Mouse (Mus musculus) E14TG2a.4 (cell line): ENCODE measurements at regions not wholly inside any gene's neighbourhood (a gene's known extent, or its start where the extent isn't known, plus 50 kb on each side); places are given as distances from the start of the nearest gene placed in this dataset.

ENCODE experiments used
- H3K27me3 ChIP-seq: 2 replicates; pipeline ENCODE4 v1.6.1; 2014; ENCODE audit warnings: low read length, control low read depth; ENCODE audit not compliant: insufficient read depth
- H3K36me3 ChIP-seq: 2 replicates; pipeline ENCODE4 v1.6.1; 2014; ENCODE audit warnings: low read length, control low read depth; ENCODE audit not compliant: insufficient read depth
- H3K4me1 ChIP-seq: replicated peaks from 2 replicates; pipeline ENCODE4 v1.6.1; 2014; ENCODE audit warnings: low read depth, low read length, control low read depth
- H3K4me3 ChIP-seq: replicated peaks from 2 replicates; pipeline ENCODE4 v1.5.1; 2014; ENCODE audit warnings: mild to moderate bottlenecking, low read length
- H3K9me3 ChIP-seq: 2 replicates; pipeline ENCODE4 v1.6.1; 2014; ENCODE audit warnings: low read length, control low read depth
- CTCF ChIP-seq: conservative IDR thresholded peaks from 2 replicates; pipeline ENCODE4 v1.5.1; 2014; ENCODE audit warnings: low read length
- NANOG ChIP-seq: IDR thresholded peaks from 2 replicates; pipeline ENCODE4 v1.6.1; 2014; ENCODE audit warnings: borderline replicate concordance, low read length, mixed read lengths
- POU5F1 ChIP-seq: IDR thresholded peaks from 2 replicates; pipeline ENCODE4 v1.6.1; 2014; ENCODE audit warnings: low read length, borderline replicate concordance

GRCm38 (mm10) chr10:99531992-99532391 lies 227.5 kb downstream of the Csl start:
- TF ChIP-seq NANOG (no peak), POU5F1 (no peak), CTCF (no peak)
- H3K27me3 ChIP-seq, result no peaks in the 10 kb centered on the region
- H3K36me3 ChIP-seq, result no peaks in the 10 kb centered on the region
- no peak overlapping the region for H3K4me3 ChIP-seq
- no peaks in the 10 kb centered on the region for H3K9me3 ChIP-seq
- H3K4me1 ChIP-seq, result peaks cover 5% of the 10 kb centered on the region; the same call in 1 of the 2 replicates

DNA sequence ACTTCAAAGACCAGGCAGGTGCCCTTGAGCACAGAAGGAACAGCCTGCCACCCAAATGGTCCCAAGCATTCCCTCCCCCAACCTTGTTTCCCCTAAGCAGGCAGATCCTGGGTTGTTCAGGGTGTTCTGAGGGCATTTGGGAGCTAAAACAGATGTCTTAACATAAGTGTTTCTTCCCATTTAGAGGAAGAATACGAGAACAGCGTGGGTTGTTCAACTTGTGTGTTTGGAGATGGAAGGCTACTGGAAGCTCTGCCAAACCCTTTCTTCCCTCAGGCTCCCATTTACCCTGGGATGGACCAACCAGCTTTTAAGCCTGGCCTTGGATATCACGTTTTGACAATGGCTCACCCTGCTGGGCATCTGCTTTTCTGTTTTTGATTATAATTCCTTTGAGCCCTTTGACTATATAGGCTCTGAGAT lies 226.8 kb downstream of the Csl start:
- no peak overlapping the region for H3K4me3 ChIP-seq
- H3K36me3 ChIP-seq, result no peaks in the 10 kb centered on the region
- H3K4me1 ChIP-seq, result peaks cover 3% of the 10 kb centered on the region; the same call in 1 of the 2 replicates
- H3K9me3 ChIP-seq, result no peaks in the 10 kb centered on the region
- TF ChIP-seq POU5F1, result no peak
- TF ChIP-seq NANOG, result no peak
- TF ChIP-seq CTCF, result no peak
- H3K27me3 ChIP-seq, result no peaks in the 10 kb centered on the region

GRCm38 (mm10) chr10:99533468-99533867 lies 226.0 kb downstream of the Csl start:
- Histone ChIP-seq H3K4me1 (no peaks in the 10 kb centered on the region), H3K27me3 (no peaks in the 10 kb centered on the region), H3K9me3 (no peaks in the 10 kb centered on the region), H3K36me3 (no peaks in the 10 kb centered on the region), H3K4me3 (no peak overlapping the region)
- TF ChIP-seq POU5F1 (no peak), NANOG (no peak), CTCF (no peak)

DNA sequence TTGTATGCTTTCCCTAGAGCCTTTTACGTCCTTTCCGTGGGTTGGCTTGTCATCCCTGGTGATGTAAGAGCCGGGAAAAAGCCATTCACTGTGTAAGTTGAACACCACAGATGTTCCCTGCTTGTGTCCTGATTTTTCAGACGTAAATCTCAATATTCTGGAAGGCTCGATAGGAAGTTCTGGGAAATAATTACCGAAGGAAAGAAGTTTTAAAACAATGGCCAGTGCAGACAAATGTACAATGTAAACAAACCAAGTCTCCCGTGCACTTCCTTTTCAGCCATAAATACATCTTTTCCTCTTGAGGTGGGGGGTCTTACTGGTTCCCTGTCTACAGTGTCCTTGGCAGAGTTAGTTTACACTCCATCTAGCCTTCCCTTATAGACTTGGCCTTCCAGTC lies 225.2 kb downstream of the Csl start:
- no peaks in the 10 kb centered on the region for H3K36me3 ChIP-seq
- H3K4me1 ChIP-seq, result no peaks in the 10 kb centered on the region
- TF ChIP-seq POU5F1 (no peak), CTCF (no peak), NANOG (no peak)
- no peaks in the 10 kb centered on the region for H3K27me3 ChIP-seq
- H3K4me3 ChIP-seq, result no peak overlapping the region
- no peaks in the 10 kb centered on the region for H3K9me3 ChIP-seq

DNA sequence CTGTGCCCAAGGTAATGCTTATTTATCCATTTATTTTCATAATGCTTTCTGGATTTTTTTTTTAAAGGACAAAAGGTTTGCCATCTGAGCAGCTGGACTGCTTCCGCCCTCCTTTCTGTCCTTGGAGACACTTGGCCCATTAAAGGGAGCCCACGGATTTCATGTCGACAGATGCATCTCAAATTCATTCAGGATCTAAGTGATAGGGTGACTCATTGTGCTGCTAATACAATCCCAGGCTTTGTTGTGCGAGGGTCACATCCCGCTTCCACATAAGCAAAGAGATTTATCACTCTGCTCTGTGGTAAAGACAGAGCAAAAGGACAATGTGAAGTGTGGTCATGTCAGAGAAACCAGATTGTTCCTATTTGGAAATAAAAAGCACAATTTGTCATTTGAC lies 220.8 kb downstream of the Csl start:
- Histone ChIP-seq H3K4me1 (no peaks in the 10 kb centered on the region), H3K27me3 (no peaks in the 10 kb centered on the region), H3K4me3 (no peak overlapping the region), H3K9me3 (peaks cover 12% of the 10 kb centered on the region), H3K36me3 (no peaks in the 10 kb centered on the region)
- TF ChIP-seq NANOG, result no peak
- no peak for TF ChIP-seq CTCF
- no peak for TF ChIP-seq POU5F1

DNA sequence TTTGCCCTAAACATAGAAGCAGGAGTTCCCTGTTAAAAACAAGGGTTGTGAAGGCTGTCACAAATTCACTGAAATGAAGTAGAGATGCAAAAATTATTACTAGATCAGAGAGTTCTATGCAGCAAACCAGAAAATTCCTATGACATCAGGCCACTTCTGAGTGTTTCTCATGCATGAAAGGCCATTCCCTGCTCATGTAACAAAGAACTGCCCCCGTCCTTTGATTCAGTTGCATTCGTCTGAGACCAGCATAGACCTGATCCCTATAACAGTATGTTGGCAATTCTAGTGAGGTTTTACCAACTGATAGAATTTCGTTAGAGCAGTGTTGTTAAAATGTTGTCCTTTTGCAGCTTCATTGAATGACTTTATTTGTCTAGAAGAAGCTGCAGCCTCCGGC lies 207.1 kb downstream of the Csl start:
- Histone ChIP-seq H3K27me3 (no peaks in the 10 kb centered on the region), H3K4me3 (no peak overlapping the region), H3K36me3 (no peaks in the 10 kb centered on the region; the same call in 1 of the 2 replicates), H3K4me1 (no peaks in the 10 kb centered on the region), H3K9me3 (peaks cover 65% of the 10 kb centered on the region)
- TF ChIP-seq NANOG (no peak), CTCF (no peak), POU5F1 (no peak)

DNA sequence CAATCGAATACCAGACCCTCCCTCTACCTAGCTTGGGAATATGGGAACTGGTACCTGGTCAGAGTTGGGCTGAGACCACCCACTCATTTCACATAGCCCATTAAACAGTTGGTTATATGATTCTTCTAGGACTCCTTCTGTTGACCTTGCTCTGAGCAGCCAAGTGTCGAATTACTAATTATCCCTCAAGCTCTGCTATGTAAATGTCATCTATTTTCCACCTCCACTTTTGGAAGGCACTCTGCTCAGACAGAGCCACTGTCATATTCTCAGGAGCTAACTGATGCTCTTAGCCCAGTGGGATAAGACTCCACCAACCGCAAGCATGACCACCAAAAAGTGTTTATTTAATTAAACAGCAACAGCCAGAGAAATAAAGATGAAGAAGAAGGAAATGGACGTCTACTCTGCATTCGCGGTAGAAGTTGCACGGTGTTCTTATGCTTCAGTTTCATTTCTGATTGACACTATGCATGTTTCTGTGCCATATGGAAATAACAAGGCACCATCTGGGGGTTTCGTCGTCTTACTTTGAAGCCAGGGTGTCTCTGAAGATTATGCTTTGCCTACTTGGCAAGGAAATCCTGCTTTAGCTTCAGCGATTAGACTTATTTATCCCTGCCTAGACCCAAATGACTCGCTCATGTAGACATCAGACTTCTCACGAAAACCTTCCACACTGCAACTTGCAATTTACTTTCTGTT lies 206.5 kb downstream of the Csl start:
- TF ChIP-seq NANOG (no peak), CTCF (no peak), POU5F1 (no peak)

GRCm38 (mm10) chr10:99555021-99555420 lies 204.4 kb downstream of the Csl start:
- no peaks in the 10 kb centered on the region for H3K4me1 ChIP-seq
- no peaks in the 10 kb centered on the region for H3K27me3 ChIP-seq
- no peak overlapping the region for H3K4me3 ChIP-seq
- H3K36me3 ChIP-seq, result no peaks in the 10 kb centered on the region; the same call in 1 of the 2 replicates
- TF ChIP-seq POU5F1, result no peak
- no peak for TF ChIP-seq CTCF
- TF ChIP-seq NANOG, result no peak
- H3K9me3 ChIP-seq, result peaks cover 71% of the 10 kb centered on the region

More for the DNA sequence above, 206.5 kb downstream of the Csl start:
- Histone ChIP-seq H3K4me1 (no peaks in the 10 kb centered on the region), H3K4me3 (no peak overlapping the region), H3K36me3 (no peaks in the 10 kb centered on the region; the same call in 1 of the 2 replicates), H3K27me3 (no peaks in the 10 kb centered on the region), H3K9me3 (peaks cover 71% of the 10 kb centered on the region)
